Mouse (Mus musculus) cerebellum, adult (tissue): Measurements from ENCODE around the gene Map6d1.

ENCODE experiments used
- ATAC-seq: cut with Nextera tagmentation; 2 replicates; pipeline ENCODE4 v1.9.2; 2017; ENCODE audit warnings: mild to moderate bottlenecking, moderate library complexity, mixed read lengths; ENCODE audit not compliant: insufficient number of reproducible peaks, low FRiP score, low TSS enrichment

Map6d1 gene

DNA sequence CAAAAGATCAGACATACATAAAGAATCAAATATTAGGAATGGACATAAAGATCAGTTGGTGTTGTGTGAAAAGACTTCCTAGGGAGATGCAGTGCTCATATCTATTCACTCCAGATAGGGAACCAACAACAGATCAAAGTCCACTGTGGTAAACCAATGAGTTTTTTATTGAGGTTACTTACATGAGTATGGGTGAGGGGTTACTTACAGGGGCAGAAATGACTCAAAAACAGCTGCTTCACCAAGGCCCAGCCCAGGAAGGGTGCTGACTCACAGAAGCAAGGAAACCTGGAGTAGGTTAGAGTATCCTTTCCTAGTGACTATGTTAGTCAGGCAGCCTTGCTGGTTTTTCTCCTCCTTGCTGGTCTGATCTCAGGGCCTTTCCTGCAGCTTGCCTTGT is 49.1 kb downstream of the Map6d1 start:
- ATAC-seq = no peak

DNA sequence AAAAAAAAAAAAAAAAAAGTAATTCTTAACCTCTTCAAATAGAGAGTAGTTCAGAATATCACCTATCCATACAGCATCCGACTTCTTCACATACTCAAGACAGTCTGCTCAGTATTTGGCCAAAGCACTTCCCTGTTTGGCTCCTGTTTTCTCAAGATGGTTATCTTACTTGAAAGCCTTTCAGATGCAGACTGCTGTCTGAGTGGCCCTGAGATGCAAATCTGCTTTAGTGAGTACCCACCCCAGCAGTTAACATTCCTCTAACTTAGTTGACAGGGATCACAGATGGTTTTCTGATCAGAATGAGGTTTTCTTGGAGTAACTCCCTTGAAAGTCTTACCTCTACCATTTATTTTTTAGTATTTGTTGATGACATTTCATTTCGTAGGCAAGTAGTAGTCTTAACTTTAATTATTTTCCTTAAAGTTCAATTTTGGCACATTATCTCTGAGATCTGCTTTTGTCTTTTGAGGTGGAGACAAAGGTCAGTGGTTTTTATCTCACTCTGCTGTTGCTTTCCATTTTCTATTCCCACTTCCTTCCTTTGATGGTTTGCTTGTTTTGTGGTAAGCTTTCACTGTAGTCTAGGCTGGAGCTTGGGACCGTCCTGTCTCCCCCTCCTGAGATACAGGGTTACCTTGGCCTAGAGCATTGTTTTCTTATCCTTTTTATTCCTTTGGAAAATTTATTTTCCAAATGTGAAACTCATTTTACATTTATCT is 49.8 kb downstream of the Map6d1 start:
- no peak for ATAC-seq

DNA sequence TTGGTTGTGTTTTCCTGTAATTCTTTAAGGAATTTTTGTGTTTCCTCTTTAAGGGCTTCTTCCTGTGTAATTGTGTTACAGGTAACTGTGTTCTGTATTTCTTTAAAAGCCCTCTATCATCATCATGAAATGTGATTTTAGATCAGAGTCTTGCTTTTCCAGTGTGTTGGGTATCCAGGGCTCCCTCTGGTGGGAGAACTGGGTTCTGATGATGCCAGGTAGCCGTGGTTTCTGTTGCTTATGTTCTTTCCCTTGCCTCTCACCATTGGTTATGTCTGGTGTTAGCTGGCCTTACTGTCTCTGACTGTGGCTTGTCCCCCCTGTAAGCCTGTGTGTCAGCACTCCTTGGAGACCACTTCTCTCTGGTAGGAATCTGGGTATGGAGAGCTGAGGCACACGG is 55.8 kb downstream of the Map6d1 start:
- no peak for ATAC-seq
